8 mouse cellular contexts compared by ENCODE assay signal in genomic region chr4:98702201-98702894, GRCm38 (mm10). TPM values are rescaled to one million over a fixed set of nuclear protein-coding genes. Genes with fewer than 3 reads are reported as not detected.
A peak's percentile ranks its signal among the peaks of the same experiment; 100 is the strongest.
DNase-seq lines count a peak whose midpoint lies in the region; ATAC-seq and TF ChIP-seq lines count a peak whose summit lies in the region.

No protein-coding gene starts in this region.

- no peaks in the 10 kb centered on the region for H3K36me3 ChIP-seq in kidney, adult 2 months (ENCODE audit: control insufficient read depth, insufficient read depth, low read length)
- H3K36me3 ChIP-seq in limb, embryonic 10.5 days: no peaks in the 10 kb centered on the region
- no peaks in the 10 kb centered on the region for H3K36me3 ChIP-seq in midbrain, postnatal 0 days (ENCODE audit: insufficient read depth, low read length)
- no peaks in the 10 kb centered on the region for H3K36me3 ChIP-seq in thymus, adult 2 months (ENCODE audit: control insufficient read depth, insufficient read depth, low read length)

- peak; percentile 67 for ATAC-seq in midbrain, postnatal 0 days (ENCODE audit: low FRiP score)

- TF ChIP-seq POLR2A in kidney, adult 2 months (IDR thresholded peaks at IDR 0.05; ENCODE audit: low read depth, low read length): no peak
- TF ChIP-seq POLR2A in thymus, adult 2 months (IDR thresholded peaks at IDR 0.05; ENCODE audit: control insufficient read depth, extremely low read depth, insufficient read depth, low read length, poor library complexity): no peak

- 29% methylated on average over 12 of the region's 12 CpGs for WGBS in kidney, adult 2 months
- 33% methylated on average over 12 of the region's 12 CpGs for WGBS in limb, embryonic 10.5 days
- WGBS in midbrain, postnatal 0 days: 21% methylated on average over 12 of the region's 12 CpGs
- WGBS in thymus, adult 2 months: 48% methylated on average over 12 of the region's 12 CpGs

- H3K9ac ChIP-seq in midbrain, postnatal 0 days (replicated peaks; ENCODE audit: low read length, poor library complexity, severe bottlenecking): no peak overlapping the region

- H3K27me3 ChIP-seq in kidney, adult 2 months (replicated peaks; ENCODE audit: control insufficient read depth, insufficient read depth, low read length): no peaks in the 10 kb centered on the region
- H3K27me3 ChIP-seq in limb, embryonic 10.5 days (ENCODE audit: low read depth, poor library complexity, severe bottlenecking): peaks cover 13% of the 10 kb centered on the region; the same call in 1 of the 2 replicates
- H3K27me3 ChIP-seq in midbrain, postnatal 0 days (ENCODE audit: insufficient read depth, low read length): no peaks in the 10 kb centered on the region
- H3K27me3 ChIP-seq in thymus, adult 2 months (ENCODE audit: control insufficient read depth, insufficient read depth, low read length): no peaks in the 10 kb centered on the region

- no peak overlapping the region for H3K27ac ChIP-seq in kidney, adult 2 months (ENCODE audit: insufficient read depth, low read depth, low read length)
- no peak overlapping the region for H3K27ac ChIP-seq in limb, embryonic 10.5 days
- H3K27ac ChIP-seq in midbrain, postnatal 0 days (ENCODE audit: low read depth, low read length): no peak overlapping the region
- H3K27ac ChIP-seq in thymus, adult 2 months (ENCODE audit: control insufficient read depth, insufficient read depth, low read length): no peak overlapping the region

- 0 out of 2 replicates have a peak overlapping the region, but pooled peaks have one; percentile 10 for H3K4me2 ChIP-seq in midbrain, postnatal 0 days (ENCODE audit: low read depth, low read length, poor library complexity, severe bottlenecking)

- no peaks in the 10 kb centered on the region for H3K9me3 ChIP-seq in limb, embryonic 10.5 days (replicated peaks)
- no peaks in the 10 kb centered on the region for H3K9me3 ChIP-seq in midbrain, postnatal 0 days (ENCODE audit: low read length)

- H3K4me1 ChIP-seq in kidney, adult 2 months (ENCODE audit: control insufficient read depth, insufficient read depth, low read length): peaks cover 5% of the 10 kb centered on the region; the same call in 1 of the 2 replicates
- peaks cover 17% of the 10 kb centered on the region for H3K4me1 ChIP-seq in limb, embryonic 10.5 days
- H3K4me1 ChIP-seq in midbrain, postnatal 0 days (ENCODE audit: insufficient read depth, low read length): no peaks in the 10 kb centered on the region
- no peaks in the 10 kb centered on the region for H3K4me1 ChIP-seq in thymus, adult 2 months (replicated peaks; ENCODE audit: control insufficient read depth, insufficient read depth, low read length)

- no peak overlapping the region for H3K4me3 ChIP-seq in kidney, adult 2 months (ENCODE audit: insufficient read depth, low read depth, low read length)
- no peak overlapping the region for H3K4me3 ChIP-seq in limb, embryonic 10.5 days
- no peak overlapping the region for H3K4me3 ChIP-seq in midbrain, postnatal 0 days (ENCODE audit: low read depth, low read length)
- H3K4me3 ChIP-seq in thymus, adult 2 months (ENCODE audit: control insufficient read depth, insufficient read depth, low read length): no peak overlapping the region

- TF ChIP-seq CTCF in kidney, adult 2 months (conservative IDR thresholded peaks at IDR 0.05; ENCODE audit: insufficient read depth, insufficient read length, low read depth, low read length): peak; percentile 91
- TF ChIP-seq CTCF in midbrain, postnatal 0 days (IDR thresholded peaks at IDR 0.05): peak; percentile 96
- TF ChIP-seq CTCF in thymus, adult 2 months (IDR thresholded peaks at IDR 0.05; ENCODE audit: borderline replicate concordance, control insufficient read depth, extremely low read depth, insufficient read depth, low read length, poor library complexity): peak; percentile 55; the same call in 1 of the 2 replicates

- peak; percentile 63 for DNase-seq in ovary, postnatal 10 days (ENCODE audit: low spot score)
- DNase-seq in ovary, adult 18-20 months (ENCODE audit: low spot score): no peak
- peak; percentile 74 for DNase-seq in embryo, embryonic 11.5 days (ENCODE audit: low read depth, low spot score)
- peak; percentile 48 to 70 for DNase-seq in gastrocnemius, postnatal 4 days (ENCODE audit: low spot score in 2 of 2)
- DNase-seq in kidney, adult 2 months: peak; percentile 69
- peak; percentile 84 for DNase-seq in limb, embryonic 10.5 days (ENCODE audit: low spot score)
- peak; percentile 81 for DNase-seq in midbrain, postnatal 0 days (ENCODE audit: low spot score)
- DNase-seq in thymus, adult 2 months: peak; percentile 50

RNA-seq across cellular contexts. Expression of gene L1td1, which starts 24.2 kb away (rescaled TPM):
- total RNA-seq in gastrocnemius, postnatal 4 days (2021): not detected
- polyA plus RNA-seq in kidney, adult 2 months (2012; rRNA removed): not detected in 2 replicates
- polyA plus RNA-seq in limb, embryonic 10.5 days (2016; fragmentation: Nextera tagmentation; extraction: Ambion mirVana): 0.61 TPM in 1 of 2 replicates, not detected in the other
- total RNA-seq in midbrain, postnatal 0 days (2014; rRNA removed): not detected in 2 replicates
- polyA plus RNA-seq in midbrain, postnatal 0 days (2015; fragmentation: Nextera tagmentation; extraction: Ambion mirVana): not detected in 2 replicates
- 0.10 TPM in 1 of 2 replicates, not detected in the other for polyA plus RNA-seq in thymus, adult 2 months (2012; rRNA removed)
